In the genomic region with DNA sequence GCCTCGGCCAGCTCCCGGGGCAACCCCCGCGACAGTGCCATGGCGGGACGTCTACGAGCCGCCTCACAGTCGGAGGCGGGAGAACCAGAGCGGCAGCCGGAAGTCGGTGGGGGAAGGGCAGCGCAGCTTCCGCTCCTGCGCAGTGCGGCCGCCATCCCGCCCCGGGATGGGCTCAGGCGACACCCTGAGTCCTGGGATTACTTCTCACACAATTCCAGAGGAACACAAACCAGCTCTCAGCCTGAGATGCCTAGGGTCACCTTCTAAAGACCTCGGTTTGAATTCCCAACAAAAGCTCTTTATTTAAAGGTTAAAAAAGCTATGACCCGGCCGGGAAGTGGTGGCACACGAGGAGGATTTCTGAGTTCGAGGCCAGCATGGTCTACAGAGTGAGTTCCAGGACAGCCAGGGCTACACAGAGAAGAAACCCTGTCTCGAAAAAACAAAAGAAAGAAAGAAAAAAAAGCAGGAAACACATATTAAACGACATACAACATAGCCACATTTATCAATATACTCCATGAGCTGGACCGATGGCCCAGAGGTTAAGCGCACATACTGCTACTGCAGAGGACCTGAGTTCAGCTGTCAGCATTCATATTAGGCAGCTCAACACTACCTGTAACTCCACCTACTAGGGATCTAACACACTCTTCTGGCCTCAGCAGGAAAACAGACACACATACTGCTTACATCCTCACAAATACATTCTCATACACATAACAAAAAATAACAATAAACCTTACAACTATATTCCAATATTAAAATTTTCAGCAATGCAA, we compare ENCODE assay signal across 8 mouse cellular contexts. TPM values are rescaled to one million over a fixed set of nuclear protein-coding genes. Genes with fewer than 3 reads are reported as not detected.
DNase-seq lines count a peak whose midpoint lies in the region; ATAC-seq and TF ChIP-seq lines count a peak whose summit lies in the region.

No protein-coding gene starts in this region.

- H3K4me1 ChIP-seq in bone marrow, adult 2 months (ENCODE audit: control insufficient read depth, insufficient read depth, low read length), result no peaks in the 10 kb centered on the region; the same call in 1 of the 2 replicates
- peaks cover 11% of the 10 kb centered on the region; the same call in 1 of the 2 replicates for H3K4me1 ChIP-seq in embryonic facial prominence, embryonic 15.5 days
- H3K4me1 ChIP-seq in heart, embryonic 10.5 days, result peaks cover 8% of the 10 kb centered on the region; the same call in 1 of the 2 replicates
- H3K4me1 ChIP-seq in kidney, embryonic 15.5 days, result peaks cover 9% of the 10 kb centered on the region

- peak overlapping the region; percentile 81 for H3K4me2 ChIP-seq in embryonic facial prominence, embryonic 15.5 days (replicated peaks)
- H3K4me2 ChIP-seq in kidney, embryonic 15.5 days, result peak overlapping the region; percentile 74

- 9% methylated on average over 30 of the region's 30 CpGs for WGBS in bone marrow, adult 2 months
- 8% methylated on average over 30 of the region's 30 CpGs for WGBS in embryonic facial prominence, embryonic 15.5 days
- 10% methylated on average over 30 of the region's 30 CpGs for WGBS in heart, embryonic 10.5 days
- 10% methylated on average over 30 of the region's 30 CpGs for WGBS in kidney, embryonic 15.5 days

- peak; percentile 82 for DNase-seq in 416B (ENCODE audit: low read depth)
- DNase-seq in heart, embryonic 10.5 days (ENCODE audit: low spot score), result peak; percentile 95
- DNase-seq in liver, result peak; percentile 91
- peak; percentile 87 to 94 for DNase-seq in spleen, postnatal 4 days (ENCODE audit: low spot score in 2 of 2)

- TF ChIP-seq POLR2A in bone marrow, adult 2 months (IDR thresholded peaks at IDR 0.05; ENCODE audit: borderline replicate concordance, control insufficient read depth, low read depth, low read length), result peak; percentile 87

- peak overlapping the region; percentile 90 for H3K4me3 ChIP-seq in bone marrow, adult 2 months (replicated peaks; ENCODE audit: control insufficient read depth, low read depth, low read length)
- H3K4me3 ChIP-seq in embryonic facial prominence, embryonic 15.5 days (replicated peaks), result peak overlapping the region; percentile 93
- H3K4me3 ChIP-seq in heart, embryonic 10.5 days, result peak overlapping the region; percentile 84
- peak overlapping the region; percentile 98 for H3K4me3 ChIP-seq in kidney, embryonic 15.5 days (replicated peaks)

- H3K9me3 ChIP-seq in embryonic facial prominence, embryonic 15.5 days (replicated peaks), result no peaks in the 10 kb centered on the region
- H3K9me3 ChIP-seq in heart, embryonic 10.5 days, result no peaks in the 10 kb centered on the region
- H3K9me3 ChIP-seq in kidney, embryonic 15.5 days (replicated peaks), result no peaks in the 10 kb centered on the region

- H3K9ac ChIP-seq in embryonic facial prominence, embryonic 15.5 days, result peak overlapping the region; percentile 87
- H3K9ac ChIP-seq in kidney, embryonic 15.5 days, result peak overlapping the region; percentile 99

- H3K27me3 ChIP-seq in embryonic facial prominence, embryonic 15.5 days, result no peaks in the 10 kb centered on the region
- no peaks in the 10 kb centered on the region for H3K27me3 ChIP-seq in heart, embryonic 10.5 days (ENCODE audit: insufficient read depth, poor library complexity, severe bottlenecking)
- no peaks in the 10 kb centered on the region for H3K27me3 ChIP-seq in kidney, embryonic 15.5 days

- peaks cover 15% of the 10 kb centered on the region for H3K36me3 ChIP-seq in embryonic facial prominence, embryonic 15.5 days
- H3K36me3 ChIP-seq in heart, embryonic 10.5 days, result peaks cover 24% of the 10 kb centered on the region
- peaks cover 23% of the 10 kb centered on the region for H3K36me3 ChIP-seq in kidney, embryonic 15.5 days

- no peak for TF ChIP-seq CTCF in bone marrow, adult 2 months (IDR thresholded peaks at IDR 0.05; ENCODE audit: control insufficient read depth, insufficient read depth, low read length)

- peak; percentile 95 for ATAC-seq in embryonic facial prominence, embryonic 15.5 days (ENCODE audit: insufficient number of reproducible peaks, low FRiP score, low TSS enrichment, low read depth)
- peak; percentile 96 for ATAC-seq in kidney, embryonic 15.5 days (replicated peaks; ENCODE audit: low FRiP score)
- peak; percentile 92 for ATAC-seq in monocyte, adult 5-6 weeks (replicated peaks; ENCODE audit: insufficient number of reproducible peaks, low FRiP score, low TSS enrichment, poor library complexity, severe bottlenecking)

- H3K27ac ChIP-seq in bone marrow, adult 2 months (ENCODE audit: control insufficient read depth, insufficient read depth, low read depth, low read length, poor library complexity), result peak overlapping the region; percentile 76
- H3K27ac ChIP-seq in embryonic facial prominence, embryonic 15.5 days (replicated peaks), result peak overlapping the region; percentile 90
- H3K27ac ChIP-seq in heart, embryonic 10.5 days, result peak overlapping the region; percentile 98
- H3K27ac ChIP-seq in kidney, embryonic 15.5 days, result peak overlapping the region; percentile 93

RNA-seq across cellular contexts. Expression of a gene that starts 0.7 kb away (rescaled TPM):
- polyA plus RNA-seq in bone marrow, adult 2 months (2011; ENCODE audit: insufficient read depth, insufficient read length, low replicate concordance, missing spikeins), result 50.3 and 72.5 TPM in 2 replicates
- 187 and 188 TPM in 2 replicates for polyA plus RNA-seq in embryonic facial prominence, embryonic 15.5 days (2015; fragmentation: Nextera tagmentation; extraction: Ambion mirVana)
- 154 and 197 TPM in 2 replicates for polyA plus RNA-seq in heart, embryonic 10.5 days (2016; fragmentation: Nextera tagmentation; extraction: Ambion mirVana)
- 221 and 223 TPM in 2 replicates for polyA plus RNA-seq in kidney, embryonic 15.5 days (2015; fragmentation: Nextera tagmentation; extraction: Ambion mirVana)
- total RNA-seq in monocyte, adult 5-6 weeks (2017), result 107 to 120 TPM (median 115 TPM) in 3 replicates

RNA-seq across cellular contexts. Expression of a gene that starts 27.8 kb away (rescaled TPM):
- 7.5 and 17.9 TPM in 2 replicates for polyA plus RNA-seq in bone marrow, adult 2 months (2011; ENCODE audit: insufficient read depth, insufficient read length, low replicate concordance, missing spikeins)
- 56.9 and 60.8 TPM in 2 replicates for polyA plus RNA-seq in embryonic facial prominence, embryonic 15.5 days (2015; fragmentation: Nextera tagmentation; extraction: Ambion mirVana)
- polyA plus RNA-seq in heart, embryonic 10.5 days (2016; fragmentation: Nextera tagmentation; extraction: Ambion mirVana), result 65.2 and 67.5 TPM in 2 replicates
- polyA plus RNA-seq in kidney, embryonic 15.5 days (2015; fragmentation: Nextera tagmentation; extraction: Ambion mirVana), result 64.8 and 67.7 TPM in 2 replicates
- total RNA-seq in monocyte, adult 5-6 weeks (2017), result 22.9 to 36.0 TPM (median 31.0 TPM) in 3 replicates

RNA-seq across cellular contexts. Expression of a gene that starts 35.6 kb away (rescaled TPM):
- 2.3 TPM in 1 of 2 replicates, not detected in the other for polyA plus RNA-seq in bone marrow, adult 2 months (2011; ENCODE audit: insufficient read depth, insufficient read length, low replicate concordance, missing spikeins)
- polyA plus RNA-seq in embryonic facial prominence, embryonic 15.5 days (2015; fragmentation: Nextera tagmentation; extraction: Ambion mirVana), result 6.8 and 7.4 TPM in 2 replicates
- 4.7 and 6.6 TPM in 2 replicates for polyA plus RNA-seq in heart, embryonic 10.5 days (2016; fragmentation: Nextera tagmentation; extraction: Ambion mirVana)
- 6.3 and 8.2 TPM in 2 replicates for polyA plus RNA-seq in kidney, embryonic 15.5 days (2015; fragmentation: Nextera tagmentation; extraction: Ambion mirVana)
- total RNA-seq in monocyte, adult 5-6 weeks (2017), result not detected in 3 replicates

Comparison
In these comparisons a context has a peak if more than half of its experiments do, and no peak if none do; other contexts are left out.
1. Peak in every context shown above with its lines: DNase-seq, ATAC-seq, H3K4me3 ChIP-seq and H3K27ac ChIP-seq.